Mouse (Mus musculus): Measurements from ENCODE around the gene Rbm31y. TPM values are rescaled to one million over a fixed set of nuclear protein-coding genes. Genes with fewer than 3 reads are reported as not detected.
"Not testable (repeated sequence)": the region's sequence is repeated elsewhere in the genome, so short reads cannot be mapped to it uniquely, and the experiment has no call there.

The Rbm31y gene
- polyA plus RNA-seq (2012; rRNA removed), result not detected in 2 replicates

- not testable (repeated sequence) for H3K4me1 ChIP-seq (replicated peaks; ENCODE audit: control insufficient read depth, insufficient read depth, low read length); DNase-seq; H3K27ac ChIP-seq (ENCODE audit: control insufficient read depth, insufficient read depth, low read length); H3K4me3 ChIP-seq (ENCODE audit: control insufficient read depth, insufficient read depth, low read length); H3K27me3 ChIP-seq (ENCODE audit: control insufficient read depth, insufficient read depth, low read length); H3K36me3 ChIP-seq (ENCODE audit: control insufficient read depth, insufficient read depth, low read length)
- WGBS, result no CpG with 5 or more reads among the region's 11 CpGs
These were observed at the start of gene Rbm31y for GRCm38 (mm10) chrY:17400461-17400860. Gene Rbm31y, plus strand, starts transcription at chrY:17400761.
